Mouse (Mus musculus): ENCODE data around the gene Nms. TPM values are rescaled to one million over a fixed set of nuclear protein-coding genes. Genes with fewer than 3 reads are reported as not detected.
A peak's percentile ranks its signal among the peaks of the same experiment; 100 is the strongest.

Gene Nms
- not detected for total RNA-seq (2021)
- long read RNA-seq, experiment 1: 0 reads
- long read RNA-seq, experiment 2: 0 reads

DNA sequence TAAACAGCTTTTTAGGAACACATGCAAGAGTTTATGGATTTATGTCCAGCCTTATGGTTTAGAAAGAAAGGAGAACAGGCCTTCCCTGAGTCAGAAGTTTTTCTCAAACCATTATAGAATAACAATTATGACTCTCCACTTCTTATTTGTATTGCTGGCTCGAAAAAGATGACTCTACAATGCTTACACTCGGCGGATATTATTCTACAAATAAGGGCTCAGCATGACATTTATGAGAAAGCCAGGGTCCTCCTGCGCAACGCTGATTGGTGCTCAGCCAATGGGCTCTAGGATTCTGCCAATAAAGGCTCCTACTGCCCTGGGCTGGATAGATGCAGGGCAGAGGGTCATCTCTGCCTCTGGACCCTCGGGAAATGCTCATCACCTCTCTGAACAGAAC, at the start of gene Nms:
Gene Nms, plus strand, starts transcription at position 301 of the 400 bp plus-strand sequence.
- no peak for DNase-seq

DNA sequence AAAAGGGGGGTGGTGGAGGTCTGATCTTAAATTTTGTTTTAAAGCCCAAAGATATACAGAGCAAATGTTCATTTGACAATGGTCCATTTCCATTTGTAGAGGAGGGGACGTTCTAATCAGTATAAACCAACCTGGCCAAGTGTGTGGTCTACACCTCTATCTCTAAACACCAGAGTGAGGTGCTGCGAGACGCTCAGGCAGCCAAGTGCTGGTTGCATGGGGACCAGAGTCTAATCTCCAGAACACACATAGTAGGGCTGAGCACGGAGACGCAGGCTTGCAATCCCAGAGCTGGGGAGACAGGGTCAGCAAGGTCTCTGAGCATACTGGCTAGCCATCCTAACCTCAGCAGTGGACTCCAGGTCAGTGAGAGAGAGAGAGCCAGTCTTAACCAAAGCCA, 47.5 kb upstream of the Nms start:
- DNase-seq: no peak

DNA sequence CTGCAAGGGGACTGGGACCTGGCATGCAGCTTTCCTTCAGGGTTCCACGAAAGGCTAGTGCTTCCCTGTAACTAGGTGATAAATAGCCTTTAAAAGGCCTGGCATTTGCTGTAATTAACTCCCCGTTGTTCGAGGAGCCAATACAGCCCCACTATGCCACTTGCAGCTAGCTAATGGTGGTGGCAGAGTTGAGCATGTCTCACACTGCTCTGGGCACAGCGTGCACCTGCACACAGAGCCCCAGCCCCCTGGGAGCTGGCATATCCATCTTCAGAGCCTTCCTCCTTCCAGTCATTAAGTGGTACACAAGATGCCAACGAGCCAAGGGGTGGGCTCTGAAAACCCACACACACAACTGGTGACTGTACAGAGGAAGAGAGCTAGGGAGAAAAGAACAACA, 45.9 kb upstream of the Nms start:
- no peak for DNase-seq

DNA sequence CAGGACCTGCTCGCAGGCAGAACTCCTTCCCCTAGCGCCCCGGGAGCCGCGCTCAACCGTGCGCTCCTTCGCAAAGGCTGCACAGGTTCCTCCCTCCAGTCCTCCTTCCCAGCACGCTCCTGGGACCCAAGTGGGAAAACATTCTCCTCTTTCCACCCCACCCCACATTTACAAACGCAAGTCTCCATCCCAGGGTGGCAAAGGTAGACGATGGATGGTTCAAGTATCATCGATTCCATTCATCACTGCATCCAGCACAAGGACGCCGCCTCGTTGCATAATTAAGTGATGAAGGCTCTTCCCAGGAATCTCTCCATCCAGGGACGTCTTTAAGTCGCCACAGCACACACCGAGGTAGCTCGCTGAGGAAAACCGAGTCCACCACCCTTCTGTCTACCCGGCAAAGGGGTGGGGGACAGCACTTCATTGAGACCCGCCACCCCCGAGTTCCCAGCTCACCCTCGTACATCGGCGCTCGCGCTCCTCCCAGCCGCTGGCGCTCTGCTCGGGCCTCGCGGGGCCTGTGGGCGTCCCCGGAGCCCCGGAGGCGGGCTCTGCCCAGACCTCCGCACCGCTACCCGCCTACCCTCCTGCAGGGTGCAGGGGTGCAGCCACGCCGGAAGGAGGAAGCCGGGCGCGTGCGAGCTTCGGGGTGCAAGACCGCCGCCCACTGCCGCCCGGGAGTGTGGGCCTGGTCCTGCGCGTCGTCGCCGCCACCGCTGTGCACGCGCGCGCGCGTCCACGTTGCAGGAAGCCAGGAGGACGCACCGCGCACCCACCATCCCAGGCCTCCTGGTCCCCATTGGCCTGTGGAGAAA, 41.3 kb upstream of the Nms start, which contains the start of gene Chst10:
Gene Chst10, minus strand, starts transcription at position 731 of the 818 bp plus-strand sequence.
- DNase-seq: peak; percentile 51 to 67

DNA sequence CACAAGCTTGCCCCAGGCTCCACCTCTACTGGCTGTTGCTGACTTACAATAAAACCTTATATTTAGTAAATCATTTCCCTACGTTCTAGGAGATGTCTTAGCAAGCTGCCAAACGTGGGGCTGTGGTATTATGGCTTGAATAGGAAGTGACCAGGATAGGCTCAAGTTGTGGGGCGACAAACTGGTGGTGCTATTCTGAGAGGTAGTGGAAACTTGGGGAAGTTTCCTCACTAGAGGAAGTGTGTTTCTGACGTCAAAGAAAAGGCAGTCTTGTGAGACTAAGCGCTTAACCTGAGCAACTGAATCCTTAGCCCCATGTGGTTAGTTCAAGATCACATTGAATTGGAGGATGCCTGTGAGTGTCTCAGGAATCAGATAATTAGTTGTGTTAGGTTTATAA, 36.4 kb upstream of the Nms start:
- no peak for DNase-seq

DNA sequence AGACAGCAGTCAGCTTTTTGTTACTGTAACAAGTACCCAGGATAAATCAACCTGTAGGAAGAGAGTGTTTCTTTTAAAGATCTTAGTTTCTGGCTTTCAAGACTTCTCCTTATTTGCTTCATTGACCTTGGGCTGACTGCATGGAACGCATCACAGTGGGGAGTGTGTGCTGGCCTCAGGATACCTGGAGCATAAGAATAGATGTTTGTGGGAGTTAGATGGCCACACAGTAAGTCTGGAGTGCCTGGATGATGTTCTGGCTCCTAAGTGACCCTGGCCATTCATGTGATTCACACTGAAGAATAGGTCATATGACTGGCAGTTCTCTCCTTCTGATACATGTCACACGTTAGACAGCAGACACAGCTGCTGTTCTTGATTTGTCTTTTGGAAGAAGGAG, 35.0 kb upstream of the Nms start:
- DNase-seq: no peak

DNA sequence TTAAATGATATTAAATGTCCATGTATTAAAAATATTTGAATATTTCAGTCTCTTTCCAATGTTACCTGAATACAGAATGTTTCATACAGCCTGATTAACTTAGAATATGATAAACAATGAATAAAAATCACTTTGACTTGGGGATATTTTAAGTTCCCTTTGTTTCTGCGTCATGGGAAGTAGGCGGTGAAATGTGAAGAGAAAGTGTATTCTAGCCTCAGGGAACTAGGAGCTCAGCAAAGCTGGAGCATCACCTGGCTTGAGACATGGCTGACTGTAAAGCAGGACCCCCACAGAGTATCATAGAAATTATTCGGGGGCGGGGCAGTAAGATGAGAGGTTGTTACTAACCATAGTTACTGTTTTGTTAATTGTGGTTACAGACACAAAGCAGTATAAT, 10.0 kb upstream of the Nms start:
- DNase-seq: no peak

DNA sequence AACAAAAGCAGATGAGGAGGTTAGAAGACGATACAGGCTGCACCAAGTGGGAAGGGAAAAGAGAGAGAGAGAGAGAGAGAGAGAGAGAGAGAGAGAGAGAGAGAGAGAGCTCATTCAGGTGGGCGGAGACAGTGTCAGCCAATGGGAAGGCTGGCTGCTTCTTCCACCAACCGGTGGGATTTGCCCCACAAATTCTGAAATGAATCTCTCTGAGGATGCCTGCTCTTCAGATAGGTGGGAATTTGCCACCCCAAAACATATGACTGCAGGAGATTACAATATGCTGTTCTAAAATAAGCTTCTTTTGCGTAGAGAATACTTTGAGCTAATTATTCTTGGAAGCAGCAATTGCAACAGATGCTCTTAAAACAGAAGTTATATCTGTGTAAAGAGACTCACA, 9.5 kb upstream of the Nms start:
- DNase-seq: no peak

DNA sequence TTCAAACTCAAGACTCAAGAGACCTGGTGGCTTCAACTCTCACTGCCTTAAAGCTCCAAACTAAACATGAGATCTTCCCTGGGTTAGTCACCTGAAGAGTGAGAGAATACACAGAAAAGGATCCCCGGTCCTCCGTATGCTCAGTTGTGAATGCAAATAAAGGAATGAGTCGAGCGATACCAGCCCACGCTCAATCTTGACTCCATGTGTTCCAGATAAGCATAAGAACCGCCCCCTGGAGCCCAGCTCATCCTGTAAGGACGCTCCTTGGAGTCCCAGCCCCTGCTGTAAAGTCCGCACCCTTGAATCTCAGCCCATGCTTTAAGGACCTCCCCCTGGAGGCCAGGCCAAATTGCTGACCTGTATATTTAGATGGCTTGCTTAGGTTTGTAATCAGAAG, 8.2 kb upstream of the Nms start:
- DNase-seq: no peak

DNA sequence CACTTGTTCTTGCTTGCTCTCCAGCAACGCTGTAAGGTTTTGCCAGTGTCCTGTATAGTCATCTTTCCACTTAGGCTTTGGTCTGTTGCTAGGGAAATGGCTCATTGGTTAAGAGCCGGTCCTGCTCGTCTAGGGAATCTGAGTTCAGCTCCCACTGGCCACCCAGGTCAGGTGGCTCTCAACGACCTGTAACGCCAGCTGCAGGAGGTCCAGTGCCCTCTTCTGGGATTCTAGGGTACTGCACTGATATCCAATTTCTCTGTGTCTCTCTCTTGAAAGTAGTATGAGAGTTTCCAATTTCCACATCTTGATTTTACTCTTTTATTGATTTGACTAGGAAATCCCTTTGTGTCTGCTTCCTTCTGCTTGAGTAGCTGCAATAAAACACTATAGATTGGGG, 4.3 kb upstream of the Nms start:
- no peak for DNase-seq

DNA sequence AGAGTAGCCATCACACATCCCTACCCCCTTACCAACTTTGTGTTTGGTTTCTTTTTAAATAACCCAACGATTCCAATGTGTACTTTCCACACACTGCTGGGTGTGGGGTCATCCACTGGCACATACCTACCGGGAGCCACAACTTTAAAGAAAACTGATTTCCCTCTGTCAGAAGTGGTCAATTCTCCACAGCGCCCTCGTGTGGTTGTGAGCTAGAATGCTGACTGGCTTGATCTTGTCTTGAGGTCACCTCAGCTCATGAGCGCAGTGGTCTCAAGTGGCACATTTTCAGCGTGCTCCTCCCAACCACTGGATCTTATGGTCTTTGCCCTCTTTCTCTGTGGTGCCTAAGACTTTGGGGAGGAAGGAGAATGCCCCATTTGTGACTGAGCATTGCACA, 2.2 kb upstream of the Nms start:
- DNase-seq: peak in 1 of 2 experiments; percentile 10

DNA sequence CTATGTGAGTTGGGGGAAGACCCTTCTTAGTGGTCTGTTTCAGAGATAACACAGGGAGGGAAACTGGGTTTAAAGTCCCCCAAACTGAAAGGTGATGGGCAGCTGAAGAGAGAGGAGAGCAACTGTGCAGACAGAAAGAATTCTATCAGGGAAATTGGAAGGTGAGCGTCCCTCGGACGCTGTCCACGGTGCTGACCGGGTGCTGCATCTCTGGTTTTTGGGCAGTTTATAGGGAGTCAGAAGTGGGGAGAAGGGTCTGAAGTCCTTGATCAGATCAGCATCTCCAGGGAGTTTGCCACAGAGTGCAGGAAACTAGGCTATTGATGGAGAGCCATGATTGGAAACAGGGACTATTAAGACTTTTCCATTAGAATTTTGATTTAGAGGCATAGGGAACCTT, 659 bp downstream of the Nms start:
- peak in 1 of 2 experiments; percentile 18 for DNase-seq

DNA sequence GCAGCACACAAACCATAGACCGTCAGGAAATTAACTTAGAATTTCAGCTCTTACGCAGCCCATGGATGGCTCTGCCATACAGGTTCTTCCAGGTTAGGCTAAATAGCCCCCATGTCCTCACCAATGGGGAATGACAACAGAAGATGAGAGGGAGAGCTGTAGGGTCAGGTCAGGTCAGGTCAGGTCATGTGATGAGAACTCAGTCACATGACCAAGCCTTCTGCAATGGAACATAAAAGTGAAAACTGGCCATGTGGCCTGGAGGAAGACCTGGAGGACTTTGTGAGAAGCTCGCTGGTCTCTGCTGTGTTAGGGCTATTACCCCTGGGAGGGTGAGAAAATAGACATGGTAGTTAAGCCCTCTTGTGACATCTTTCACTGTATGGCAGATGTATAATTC, 17.5 kb downstream of the Nms start:
- no peak for DNase-seq

DNA sequence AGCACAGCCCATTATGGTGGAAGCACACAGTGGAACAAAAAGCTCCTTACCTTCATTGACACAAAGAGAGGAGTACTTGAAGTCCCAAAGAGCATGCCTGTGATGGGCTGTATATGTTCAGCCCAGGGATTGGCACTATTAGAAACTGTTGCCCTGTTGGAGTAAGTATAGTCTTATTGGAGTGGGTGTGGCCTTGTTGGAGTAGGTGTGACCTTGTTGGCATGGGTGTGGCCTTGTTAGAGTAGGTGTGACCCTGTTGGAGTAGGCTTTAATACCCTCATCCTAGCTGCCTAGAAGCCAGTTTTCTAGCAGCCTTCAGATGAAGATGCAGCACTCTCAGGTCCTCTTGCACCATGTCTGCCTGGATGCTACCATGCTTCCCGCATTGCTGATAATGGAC, 30.2 kb downstream of the Nms start:
- DNase-seq: no peak

DNA sequence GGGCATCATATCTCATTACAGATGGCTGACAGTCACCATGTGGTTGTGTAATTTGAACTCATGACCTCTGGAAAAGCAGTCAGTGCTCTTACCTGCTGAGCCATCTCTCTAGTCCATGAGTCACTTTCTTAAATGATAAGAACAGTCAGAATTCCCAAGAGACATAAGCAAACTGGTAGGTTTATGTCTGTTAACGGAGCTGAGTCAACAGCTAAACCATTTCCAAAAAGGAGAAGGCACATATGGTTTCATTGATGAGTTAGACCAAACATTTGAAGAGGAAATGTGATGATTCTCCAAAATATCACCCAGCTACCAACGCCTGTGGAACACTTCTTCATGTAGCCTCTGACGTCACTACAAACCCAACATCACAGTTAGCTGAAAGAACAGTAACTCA, 32.8 kb downstream of the Nms start:
- DNase-seq: no peak

DNA sequence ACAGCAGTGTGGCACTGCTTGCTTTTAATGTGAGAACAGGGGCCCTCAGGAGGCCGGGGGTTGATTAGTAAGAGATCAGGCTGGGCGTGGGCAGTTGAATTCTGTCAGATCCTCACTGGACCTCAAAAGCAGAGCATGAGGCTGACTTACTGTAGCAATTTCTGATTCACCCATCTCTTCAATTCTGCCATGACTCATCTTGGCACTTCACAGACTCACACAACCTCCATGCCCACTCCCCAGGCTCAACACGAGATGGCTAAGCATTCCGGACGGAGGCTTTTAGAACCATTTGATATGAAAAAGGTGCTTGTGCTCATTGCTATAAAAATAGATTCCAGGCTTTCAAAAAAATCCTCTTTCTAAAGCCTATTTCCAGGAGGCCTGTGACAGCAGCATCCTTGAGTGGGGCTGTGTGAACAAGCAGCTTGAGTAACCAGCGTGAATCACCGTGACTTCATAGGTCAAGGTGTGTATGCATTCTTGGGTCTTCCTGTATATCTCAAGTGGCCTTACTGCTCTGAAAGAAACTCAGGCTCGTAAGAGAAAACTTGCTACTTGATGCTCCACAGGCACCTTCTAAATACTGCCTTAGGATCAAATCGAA, 34.1 kb downstream of the Nms start:
- DNase-seq: no peak

DNA sequence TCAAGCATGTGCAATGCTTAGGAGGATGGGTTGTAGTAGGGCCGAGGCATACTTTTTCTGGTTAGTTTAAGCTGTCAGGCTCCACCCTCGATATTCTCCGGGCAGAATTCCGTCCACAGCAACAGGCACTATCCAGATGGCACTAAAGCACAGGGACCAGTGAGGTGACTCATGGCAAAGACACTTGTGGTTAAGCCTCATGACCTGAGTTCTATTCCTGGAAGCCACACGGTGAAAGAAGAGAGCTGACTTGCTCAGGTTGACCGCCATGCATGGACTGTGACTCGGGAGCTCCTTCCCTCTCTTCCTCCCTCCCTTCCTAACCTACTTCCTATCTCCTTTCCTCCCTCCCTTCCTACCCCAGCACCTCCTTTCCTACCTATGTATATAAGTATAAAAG, 41.0 kb downstream of the Nms start:
- no peak for DNase-seq

DNA sequence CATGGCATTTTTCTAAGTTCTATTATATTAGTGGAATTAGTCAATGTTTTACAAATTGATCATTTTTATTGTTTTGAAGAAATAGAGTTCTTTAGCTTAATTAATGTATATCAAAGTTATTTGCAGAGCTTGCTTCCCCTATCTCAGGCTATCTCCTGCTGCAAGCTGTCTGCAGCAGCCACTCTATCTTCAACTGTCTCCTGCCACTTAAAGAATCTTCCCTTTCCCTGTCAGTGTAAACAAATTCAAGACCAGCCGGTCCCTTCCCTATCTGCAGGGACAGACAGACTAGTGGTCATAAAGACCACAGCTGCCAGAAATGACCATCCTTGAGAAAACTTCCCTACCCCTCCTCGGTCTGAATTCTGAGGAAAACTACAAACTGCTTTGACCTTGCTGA, 44.9 kb downstream of the Nms start:
- no peak for DNase-seq

DNA sequence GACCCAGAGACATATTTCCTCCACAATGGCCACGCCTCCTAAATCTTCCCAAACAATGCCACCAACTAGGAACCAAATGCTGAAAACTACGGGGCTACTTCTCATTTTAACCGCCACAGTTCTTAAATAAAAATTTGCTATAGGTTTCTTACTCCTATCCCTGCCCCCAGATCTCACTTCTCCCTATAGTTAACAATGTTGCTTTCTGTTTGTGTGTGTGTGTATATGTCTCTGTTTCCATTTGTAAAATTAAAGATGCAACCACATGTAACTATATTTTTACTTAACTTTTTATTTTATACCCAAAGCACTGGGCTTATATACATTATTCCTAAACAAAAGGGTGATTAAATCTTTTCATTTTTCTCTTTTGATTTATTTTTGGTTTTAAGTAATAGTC, 46.4 kb downstream of the Nms start, which contains the start of gene Pdcl3:
Gene Pdcl3, plus strand, starts transcription at position 301 of the 400 bp plus-strand sequence.
- no peak for DNase-seq

DNA sequence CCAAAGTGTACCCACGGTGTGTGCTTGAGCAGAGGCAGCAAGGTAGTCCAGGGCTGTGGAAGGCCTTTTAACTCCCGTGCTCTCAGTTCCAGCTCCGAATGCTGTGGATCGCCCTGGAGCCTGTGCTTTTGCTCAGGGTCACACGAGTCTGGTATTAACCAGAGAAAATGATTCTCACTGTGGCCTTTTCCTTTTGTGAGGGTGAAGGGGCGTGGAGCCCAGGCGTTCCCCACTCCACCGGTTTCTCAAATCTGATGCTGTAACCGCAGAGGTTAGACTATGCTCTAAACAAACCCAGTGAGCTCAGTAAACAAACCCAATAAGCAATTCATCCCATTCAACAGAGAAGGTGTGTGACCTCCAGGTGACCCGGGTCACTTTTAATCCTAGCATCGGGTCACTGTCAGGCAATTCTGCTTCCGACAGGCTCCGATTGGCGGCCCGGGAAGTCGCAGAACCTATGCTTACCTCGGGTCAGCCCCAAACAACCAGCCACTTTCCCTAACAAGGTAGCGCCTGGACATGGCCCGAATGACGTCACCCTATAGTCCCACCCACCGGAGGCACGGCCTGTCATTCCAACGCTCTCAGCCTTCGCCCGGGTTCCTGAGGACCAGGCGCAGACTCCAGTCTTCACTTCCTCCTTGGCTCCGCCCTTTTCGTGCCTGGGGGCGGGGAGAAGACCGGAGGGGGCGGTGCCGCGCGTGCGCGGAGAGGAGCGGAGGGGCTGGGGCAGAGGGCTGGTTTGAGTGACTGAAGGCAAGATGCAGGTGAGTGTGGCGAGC, 48.3 kb downstream of the Nms start:
- peak; percentile 98 to 99 for DNase-seq

DNA sequence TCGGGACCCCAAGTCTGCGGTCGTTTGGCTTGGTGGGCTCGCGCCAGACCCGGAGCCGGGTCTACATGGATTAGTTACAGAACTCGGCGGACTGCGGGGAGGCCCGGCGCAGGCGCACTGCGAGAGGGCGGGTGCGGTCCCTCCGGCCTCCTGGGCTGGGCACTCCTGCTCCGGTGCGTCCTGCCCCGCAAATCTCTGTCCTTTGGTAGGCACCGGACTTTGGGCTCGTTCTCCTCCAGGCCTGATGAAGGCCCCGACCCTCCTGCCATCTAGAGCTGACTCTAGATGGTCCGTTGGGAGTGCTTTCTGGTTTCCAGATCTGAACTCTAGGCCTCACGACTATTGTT, 48.9 kb downstream of the Nms start:
- DNase-seq: no peak

DNA sequence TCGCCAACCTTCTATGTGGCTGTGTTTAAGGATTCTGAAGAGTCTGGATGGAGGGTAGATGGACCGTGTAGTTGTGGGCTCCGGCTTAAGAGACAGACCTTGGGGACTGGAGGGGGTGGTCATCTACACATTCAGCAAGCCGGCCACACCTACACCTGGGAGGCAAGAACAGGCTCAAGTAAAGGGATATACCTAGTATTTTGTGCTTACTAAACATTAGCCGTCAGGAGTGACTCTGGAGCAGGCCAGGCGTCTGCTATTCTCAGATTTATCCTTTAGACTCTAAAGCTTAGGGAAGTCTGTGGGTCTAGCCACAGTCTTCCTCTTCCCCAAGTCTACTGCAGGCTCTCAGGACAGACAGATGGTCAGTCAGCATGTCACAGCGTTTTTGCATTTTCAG, 49.4 kb downstream of the Nms start:
- no peak for DNase-seq

DNA sequence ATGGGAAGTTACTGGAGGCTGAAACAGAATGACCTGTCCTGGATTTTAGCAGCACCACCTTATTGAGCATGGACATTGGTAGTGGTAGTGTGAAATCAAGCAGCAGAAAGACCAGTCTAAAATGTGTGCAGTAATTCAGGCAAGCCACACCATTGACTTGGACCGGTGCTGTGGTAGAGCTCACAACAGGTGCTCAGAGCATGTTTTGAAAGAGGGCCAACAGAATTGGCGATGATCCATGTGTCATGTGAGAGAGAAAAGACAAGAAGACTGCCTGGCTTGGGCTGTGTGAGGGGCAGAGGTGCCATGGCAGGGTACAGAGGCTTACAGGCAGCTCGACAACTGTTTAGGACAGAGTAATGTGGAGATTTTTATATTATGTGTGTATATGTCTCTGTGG, 53.4 kb downstream of the Nms start:
- DNase-seq: peak in 1 of 2 experiments; percentile 32

Measured in heart, adult 18-20 months (tissue).